Mouse (Mus musculus): ENCODE results near the gene Lmnb2. TPM values are rescaled to one million over a fixed set of nuclear protein-coding genes. Genes with fewer than 3 reads are reported as not detected.

Gene Lmnb2
- polyA plus RNA-seq, 1 experiment from 2014 or later = 12.1 TPM

DNA sequence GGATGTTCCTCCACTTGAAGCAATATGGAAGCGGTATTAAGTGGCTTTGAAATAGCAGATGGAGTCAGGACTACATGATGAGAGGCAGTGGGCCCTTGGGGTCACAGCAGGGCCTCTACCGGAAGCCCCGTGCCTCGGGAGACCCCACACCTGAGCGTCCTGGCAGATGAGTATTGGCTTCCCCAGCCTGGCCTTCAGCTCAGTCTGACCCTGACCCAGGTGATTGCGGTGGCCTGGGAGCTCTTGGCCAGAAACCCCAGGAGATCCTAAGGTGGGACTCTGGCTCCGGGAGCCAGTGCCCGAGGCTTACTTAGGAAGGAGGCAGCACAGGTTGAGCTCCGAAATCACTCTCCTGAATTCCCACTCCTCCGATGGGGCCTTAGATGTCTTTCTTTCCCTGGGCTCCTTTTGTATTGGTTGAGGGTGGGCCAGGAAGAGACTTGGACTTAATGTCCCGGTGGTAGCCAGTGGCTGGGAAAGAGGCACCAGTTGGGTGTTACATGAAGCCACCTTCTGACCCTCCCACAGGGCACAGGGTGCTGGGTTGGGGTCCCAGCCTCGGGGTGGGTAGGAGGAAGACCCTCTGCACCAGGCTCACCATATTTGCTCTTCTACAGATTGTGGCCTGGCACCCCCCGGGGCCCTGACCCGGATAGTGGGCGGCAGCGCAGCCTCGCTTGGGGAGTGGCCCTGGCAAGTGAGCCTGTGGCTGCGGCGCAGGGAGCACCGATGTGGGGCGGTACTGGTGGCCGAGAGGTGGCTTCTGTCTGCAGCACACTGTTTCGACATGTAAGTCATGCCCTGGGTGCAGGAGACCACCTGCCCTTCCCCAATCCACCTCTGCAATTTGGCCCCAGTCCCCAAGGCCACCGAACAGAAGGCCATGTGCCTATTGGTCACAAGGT is 21.2 kb downstream of the Lmnb2 start:
- no peak overlapping the region for H3K9ac ChIP-seq (replicated peaks; ENCODE audit: low read depth, low read length)

DNA sequence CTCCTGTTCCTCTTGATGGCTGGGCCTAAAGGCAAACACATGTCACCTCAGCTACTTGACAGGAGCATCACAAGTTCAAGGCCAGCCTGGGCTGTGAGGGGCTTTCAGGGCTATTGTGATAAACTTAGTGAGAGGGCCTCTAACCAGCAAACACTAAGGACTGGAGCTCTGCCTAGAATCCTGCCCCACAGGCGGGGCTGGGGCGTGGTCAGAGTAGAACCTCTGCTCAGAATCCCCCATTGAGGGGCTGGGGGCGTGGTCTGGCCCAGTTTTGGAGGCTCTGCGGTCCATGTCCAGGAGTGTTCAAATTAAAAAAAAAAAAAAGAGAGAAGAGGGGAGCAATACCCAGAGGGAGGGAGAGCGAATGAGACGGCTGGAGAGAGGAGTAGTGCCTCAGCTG is 22.3 kb downstream of the Lmnb2 start:
- no peak overlapping the region for H3K4me3 ChIP-seq (ENCODE audit: low read depth, low read length)
- no peaks in the 10 kb centered on the region for H3K9me3 ChIP-seq (ENCODE audit: control insufficient read depth, low read depth, low read length)
- no peak for ATAC-seq (ENCODE audit: insufficient number of reproducible peaks, insufficient read depth, low FRiP score, low read depth)
- H3K27me3 ChIP-seq (ENCODE audit: control insufficient read depth, insufficient read depth, low read length) = no peaks in the 10 kb centered on the region
- no peak overlapping the region for H3K9ac ChIP-seq (replicated peaks; ENCODE audit: low read depth, low read length)
- WGBS = 83% methylated on average over 6 of the region's 6 CpGs
- peaks cover 4% of the 10 kb centered on the region; the same call in 1 of the 2 replicates for H3K36me3 ChIP-seq (ENCODE audit: control insufficient read depth, insufficient read depth, low read length)
- no peak overlapping the region for H3K4me2 ChIP-seq (replicated peaks; ENCODE audit: low read depth, low read length)
- no peak overlapping the region for H3K27ac ChIP-seq (ENCODE audit: low read length)
- H3K4me1 ChIP-seq (ENCODE audit: control insufficient read depth, insufficient read depth, low read length) = peaks cover 7% of the 10 kb centered on the region

More for the DNA sequence above, 21.2 kb downstream of the Lmnb2 start:
- 65% methylated on average over 24 of the region's 24 CpGs for WGBS
- Histone ChIP-seq H3K27me3 (ENCODE audit: control insufficient read depth, insufficient read depth, low read length) (no peaks in the 10 kb centered on the region), H3K4me3 (ENCODE audit: low read depth, low read length) (no peak overlapping the region), H3K9me3 (ENCODE audit: control insufficient read depth, low read depth, low read length) (no peaks in the 10 kb centered on the region), H3K4me1 (ENCODE audit: control insufficient read depth, insufficient read depth, low read length) (peaks cover 7% of the 10 kb centered on the region), H3K4me2 (replicated peaks; ENCODE audit: low read depth, low read length) (no peak overlapping the region), H3K27ac (ENCODE audit: low read length) (no peak overlapping the region), H3K36me3 (ENCODE audit: control insufficient read depth, insufficient read depth, low read length) (peaks cover 4% of the 10 kb centered on the region; the same call in 1 of the 2 replicates)
- no peak for ATAC-seq (ENCODE audit: insufficient number of reproducible peaks, insufficient read depth, low FRiP score, low read depth)

DNA sequence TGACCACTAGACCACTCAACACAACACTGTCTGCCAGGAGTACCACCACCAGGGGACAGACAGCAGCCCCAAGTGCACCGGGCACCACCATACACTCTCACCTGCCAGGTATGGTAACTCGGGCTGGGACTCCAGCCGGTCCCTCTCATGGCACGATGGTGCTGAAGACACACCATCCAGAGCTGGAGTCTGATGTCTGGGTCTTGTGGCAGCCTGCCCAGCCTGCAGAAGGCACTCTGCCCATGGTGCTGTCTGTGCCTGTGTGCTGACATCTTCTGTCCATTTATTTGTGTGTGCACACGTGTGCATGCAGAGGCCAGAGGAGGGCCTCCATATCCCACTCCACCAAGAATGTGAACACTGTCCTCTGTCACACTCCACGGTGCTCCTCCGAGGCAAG is 22.9 kb downstream of the Lmnb2 start:
- Histone ChIP-seq H3K27ac (ENCODE audit: low read length) (no peak overlapping the region), H3K36me3 (ENCODE audit: control insufficient read depth, insufficient read depth, low read length) (peaks cover 4% of the 10 kb centered on the region; the same call in 1 of the 2 replicates), H3K4me1 (ENCODE audit: control insufficient read depth, insufficient read depth, low read length) (peaks cover 7% of the 10 kb centered on the region), H3K9me3 (ENCODE audit: control insufficient read depth, low read depth, low read length) (no peaks in the 10 kb centered on the region), H3K4me3 (ENCODE audit: low read depth, low read length) (no peak overlapping the region), H3K27me3 (ENCODE audit: control insufficient read depth, insufficient read depth, low read length) (no peaks in the 10 kb centered on the region), H3K9ac (replicated peaks; ENCODE audit: low read depth, low read length) (no peak overlapping the region), H3K4me2 (replicated peaks; ENCODE audit: low read depth, low read length) (no peak overlapping the region)
- no peak for ATAC-seq (ENCODE audit: insufficient number of reproducible peaks, insufficient read depth, low FRiP score, low read depth)
- 84% methylated on average over 7 of the region's 7 CpGs for WGBS

DNA sequence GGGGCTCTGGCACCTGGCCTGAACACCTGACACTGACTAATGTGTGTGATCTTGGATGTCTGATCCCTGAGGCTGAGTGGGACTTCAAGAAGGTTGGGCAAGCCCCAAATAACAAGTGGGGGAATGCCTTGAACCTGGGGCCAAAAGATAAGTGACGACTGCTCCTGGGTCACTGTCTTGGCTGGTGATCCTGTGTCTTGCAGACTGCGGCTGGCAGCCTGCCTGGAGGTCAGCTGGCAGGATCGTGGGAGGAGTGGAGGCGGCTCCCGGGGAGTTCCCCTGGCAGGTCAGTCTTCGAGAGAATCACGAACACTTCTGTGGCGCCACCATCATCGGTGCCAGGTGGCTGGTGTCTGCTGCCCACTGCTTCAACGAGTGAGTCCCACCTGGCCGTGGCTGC is 30.9 kb downstream of the Lmnb2 start:
- no peak for ATAC-seq (ENCODE audit: insufficient number of reproducible peaks, insufficient read depth, low FRiP score, low read depth)
- no peaks in the 10 kb centered on the region for H3K9me3 ChIP-seq (ENCODE audit: control insufficient read depth, low read depth, low read length)
- no peak overlapping the region for H3K4me3 ChIP-seq (ENCODE audit: low read depth, low read length)
- H3K4me2 ChIP-seq (replicated peaks; ENCODE audit: low read depth, low read length) = no peak overlapping the region
- H3K27me3 ChIP-seq (ENCODE audit: control insufficient read depth, insufficient read depth, low read length) = peaks cover 3% of the 10 kb centered on the region; the same call in 1 of the 2 replicates
- no peaks in the 10 kb centered on the region for H3K4me1 ChIP-seq (ENCODE audit: control insufficient read depth, insufficient read depth, low read length)
- WGBS = 64% methylated on average over 11 of the region's 11 CpGs
- H3K36me3 ChIP-seq (ENCODE audit: control insufficient read depth, insufficient read depth, low read length) = no peaks in the 10 kb centered on the region
- H3K9ac ChIP-seq (replicated peaks; ENCODE audit: low read depth, low read length) = no peak overlapping the region
- no peak overlapping the region for H3K27ac ChIP-seq (ENCODE audit: low read length)

DNA sequence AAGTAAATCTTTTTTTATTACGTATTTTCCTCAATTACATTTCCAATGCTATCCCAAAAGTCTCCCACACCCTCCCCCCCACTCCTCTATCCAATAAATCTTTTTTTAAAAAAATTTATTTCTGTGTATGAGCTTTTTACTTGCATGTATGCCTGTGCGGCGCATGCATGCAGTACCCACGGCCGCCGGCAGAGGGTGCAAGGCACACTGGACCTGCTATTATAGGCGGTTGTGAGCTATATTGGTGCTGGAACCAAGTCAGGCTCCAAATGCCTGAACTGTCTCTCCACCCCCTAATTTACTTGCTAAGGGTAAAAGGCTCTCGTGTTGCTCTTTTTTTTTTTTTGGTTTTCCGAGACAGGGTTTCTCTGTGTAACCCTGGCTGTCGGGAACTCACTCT is 36.7 kb downstream of the Lmnb2 start:
- H3K36me3 ChIP-seq (ENCODE audit: control insufficient read depth, insufficient read depth, low read length) = no peaks in the 10 kb centered on the region
- no peaks in the 10 kb centered on the region for H3K9me3 ChIP-seq (ENCODE audit: control insufficient read depth, low read depth, low read length)
- no peaks in the 10 kb centered on the region for H3K27me3 ChIP-seq (ENCODE audit: control insufficient read depth, insufficient read depth, low read length)
- no peak overlapping the region for H3K27ac ChIP-seq (ENCODE audit: low read length)
- WGBS = 23% methylated on average over 10 of the region's 10 CpGs
- H3K9ac ChIP-seq (replicated peaks; ENCODE audit: low read depth, low read length) = no peak overlapping the region
- H3K4me2 ChIP-seq (replicated peaks; ENCODE audit: low read depth, low read length) = no peak overlapping the region
- no peak overlapping the region for H3K4me3 ChIP-seq (ENCODE audit: low read depth, low read length)
- no peaks in the 10 kb centered on the region for H3K4me1 ChIP-seq (ENCODE audit: control insufficient read depth, insufficient read depth, low read length)
- no peak for ATAC-seq (ENCODE audit: insufficient number of reproducible peaks, insufficient read depth, low FRiP score, low read depth)

DNA sequence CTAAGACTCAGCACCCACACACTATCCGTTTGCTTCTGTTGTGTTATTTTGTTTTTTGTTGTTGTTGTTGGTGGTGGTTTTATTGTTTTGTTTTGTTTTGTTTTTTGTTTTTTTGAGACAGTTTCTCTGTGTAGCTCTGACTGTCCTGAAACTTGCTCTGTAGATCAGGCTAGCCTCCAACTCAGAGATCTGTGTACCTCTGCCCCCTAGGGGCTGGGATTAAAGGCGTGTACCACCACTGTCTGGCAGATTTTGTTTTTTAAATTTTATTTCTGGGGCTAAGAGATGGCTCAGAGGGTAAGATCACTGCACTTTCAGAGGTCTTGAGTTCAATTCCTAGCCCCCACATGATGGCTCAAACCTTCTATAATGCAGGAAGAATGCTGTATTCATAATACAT is 37.1 kb downstream of the Lmnb2 start:
- no peaks in the 10 kb centered on the region for H3K4me1 ChIP-seq (ENCODE audit: control insufficient read depth, insufficient read depth, low read length)
- no peak overlapping the region for H3K4me2 ChIP-seq (replicated peaks; ENCODE audit: low read depth, low read length)
- no peaks in the 10 kb centered on the region for H3K27me3 ChIP-seq (ENCODE audit: control insufficient read depth, insufficient read depth, low read length)
- WGBS = 78% methylated on average over 2 of the region's 2 CpGs
- ATAC-seq (ENCODE audit: insufficient number of reproducible peaks, insufficient read depth, low FRiP score, low read depth) = no peak
- no peaks in the 10 kb centered on the region for H3K36me3 ChIP-seq (ENCODE audit: control insufficient read depth, insufficient read depth, low read length)
- H3K4me3 ChIP-seq (ENCODE audit: low read depth, low read length) = no peak overlapping the region
- no peak overlapping the region for H3K27ac ChIP-seq (ENCODE audit: low read length)
- no peak overlapping the region for H3K9ac ChIP-seq (replicated peaks; ENCODE audit: low read depth, low read length)
- no peaks in the 10 kb centered on the region for H3K9me3 ChIP-seq (ENCODE audit: control insufficient read depth, low read depth, low read length)

DNA sequence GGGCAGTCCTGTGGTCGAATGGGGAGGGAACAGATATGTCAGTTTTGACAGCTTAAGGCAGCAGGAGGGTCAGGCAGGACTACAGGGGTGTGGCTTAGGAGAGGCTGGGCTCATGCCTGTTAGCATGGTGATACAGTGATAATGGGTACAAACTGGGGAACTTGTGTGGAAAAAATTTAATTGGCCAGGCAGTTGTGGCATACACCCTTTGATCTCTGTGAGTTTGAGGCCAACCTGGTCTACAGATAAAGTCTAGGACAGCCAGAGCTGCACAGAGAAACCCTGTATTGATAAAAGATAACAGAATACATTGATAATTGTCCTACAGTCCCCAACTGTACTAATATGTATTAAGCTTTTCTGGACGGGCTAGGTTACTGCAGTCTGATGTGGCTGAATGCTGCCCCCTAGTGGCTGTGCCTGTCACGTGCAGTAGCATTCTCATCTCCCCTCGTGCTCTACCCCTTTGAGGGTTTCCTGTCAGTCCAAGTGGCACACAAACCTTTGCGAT is 37.9 kb downstream of the Lmnb2 start:
- WGBS = 7% methylated on average over 5 of the region's 5 CpGs
- no peak overlapping the region for H3K4me2 ChIP-seq (replicated peaks; ENCODE audit: low read depth, low read length)
- no peaks in the 10 kb centered on the region for H3K27me3 ChIP-seq (ENCODE audit: control insufficient read depth, insufficient read depth, low read length)
- ATAC-seq (ENCODE audit: insufficient number of reproducible peaks, insufficient read depth, low FRiP score, low read depth) = peak; percentile 64; the same call in 1 of the 2 replicates
- H3K9ac ChIP-seq (replicated peaks; ENCODE audit: low read depth, low read length) = no peak overlapping the region
- no peak overlapping the region for H3K27ac ChIP-seq (ENCODE audit: low read length)
- H3K4me3 ChIP-seq (ENCODE audit: low read depth, low read length) = no peak overlapping the region
- H3K36me3 ChIP-seq (ENCODE audit: control insufficient read depth, insufficient read depth, low read length) = no peaks in the 10 kb centered on the region
- no peaks in the 10 kb centered on the region for H3K4me1 ChIP-seq (ENCODE audit: control insufficient read depth, insufficient read depth, low read length)
- H3K9me3 ChIP-seq (ENCODE audit: control insufficient read depth, low read depth, low read length) = no peaks in the 10 kb centered on the region

DNA sequence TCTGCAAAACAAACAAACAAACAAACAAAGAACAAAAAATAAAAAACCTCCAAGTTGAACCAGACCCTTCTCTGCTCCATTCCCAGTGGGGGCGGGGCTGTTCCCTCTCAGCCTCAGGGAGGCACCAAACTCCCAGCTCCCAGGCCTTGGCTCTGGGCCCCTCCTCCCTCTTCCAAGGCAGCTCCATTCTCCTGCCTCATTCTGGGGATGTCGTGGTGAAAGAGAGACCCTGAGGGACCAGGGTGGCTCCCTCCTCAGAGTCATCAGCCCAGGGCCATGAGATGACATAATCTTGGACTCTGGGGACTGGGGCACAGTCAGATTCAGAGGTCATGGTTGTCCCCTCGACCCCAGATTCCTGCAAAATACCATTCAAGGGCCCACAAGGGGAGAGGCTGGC is 41.5 kb downstream of the Lmnb2 start:
- no peaks in the 10 kb centered on the region for H3K27me3 ChIP-seq (ENCODE audit: control insufficient read depth, insufficient read depth, low read length)
- H3K9me3 ChIP-seq (ENCODE audit: control insufficient read depth, low read depth, low read length) = no peaks in the 10 kb centered on the region
- H3K9ac ChIP-seq (replicated peaks; ENCODE audit: low read depth, low read length) = no peak overlapping the region
- WGBS = 29% methylated on average over 3 of the region's 3 CpGs
- H3K4me2 ChIP-seq (replicated peaks; ENCODE audit: low read depth, low read length) = no peak overlapping the region
- no peaks in the 10 kb centered on the region for H3K4me1 ChIP-seq (ENCODE audit: control insufficient read depth, insufficient read depth, low read length)
- ATAC-seq (ENCODE audit: insufficient number of reproducible peaks, insufficient read depth, low FRiP score, low read depth) = no peak
- H3K4me3 ChIP-seq (ENCODE audit: low read depth, low read length) = no peak overlapping the region
- H3K36me3 ChIP-seq (ENCODE audit: control insufficient read depth, insufficient read depth, low read length) = no peaks in the 10 kb centered on the region
- no peak overlapping the region for H3K27ac ChIP-seq (ENCODE audit: low read length)

Data from stomach, embryonic 14.5 days (tissue).